Mouse (Mus musculus) kidney, adult 18-20 months (tissue): ENCODE measurements around the gene Robo3.

ENCODE experiments used
- DNase-seq: peaks from one replicate; pipeline ENCODE4 v3.0.0; 2021

Robo3 gene

GRCm38 (mm10) chr9:37432720-37433421 lies at the start of gene Robo3:
TSS of gene Robo3 (minus strand) at chr9:37433246.
- DNase-seq, result peak; percentile 25

- no peak for DNase-seq
Observed at GRCm38 (mm10) chr9:37474923-37475322, 41.9 kb upstream of the Robo3 start.

GRCm38 (mm10) chr9:37473611-37474125 lies 40.6 kb upstream of the Robo3 start:
- no peak for DNase-seq

- peak; percentile 43 for DNase-seq
Observed at GRCm38 (mm10) chr9:37462764-37463163, 29.7 kb upstream of the Robo3 start.

- DNase-seq, result no peak
Observed at GRCm38 (mm10) chr9:37461571-37461970, 28.5 kb upstream of the Robo3 start.

GRCm38 (mm10) chr9:37460961-37461340 lies 27.9 kb upstream of the Robo3 start:
- DNase-seq, result no peak

- DNase-seq, result peak; percentile 41
Observed at GRCm38 (mm10) chr9:37460043-37460960, 27.3 kb upstream of the Robo3 start.

GRCm38 (mm10) chr9:37459665-37460042 lies 26.6 kb upstream of the Robo3 start:
- DNase-seq, result no peak

GRCm38 (mm10) chr9:37457151-37457550 lies 24.1 kb upstream of the Robo3 start:
- DNase-seq, result no peak

GRCm38 (mm10) chr9:37456481-37456910 lies 23.4 kb upstream of the Robo3 start:
- no peak for DNase-seq

- DNase-seq, result no peak
Observed at GRCm38 (mm10) chr9:37455868-37456267, 22.8 kb upstream of the Robo3 start.

GRCm38 (mm10) chr9:37454991-37455390 lies 21.9 kb upstream of the Robo3 start:
- DNase-seq, result no peak

GRCm38 (mm10) chr9:37454011-37454492 lies 21.0 kb upstream of the Robo3 start:
- no peak for DNase-seq

- no peak for DNase-seq
Observed at GRCm38 (mm10) chr9:37453328-37453727, 20.3 kb upstream of the Robo3 start.

- no peak for DNase-seq
Observed at GRCm38 (mm10) chr9:37452401-37452800, 19.4 kb upstream of the Robo3 start.

- no peak for DNase-seq
Observed at GRCm38 (mm10) chr9:37437772-37438735, 5.0 kb upstream of the Robo3 start.

- no peak for DNase-seq
Observed at GRCm38 (mm10) chr9:37435616-37436015, 2.6 kb upstream of the Robo3 start.

GRCm38 (mm10) chr9:37434932-37435331 lies 1.9 kb upstream of the Robo3 start:
- no peak for DNase-seq

- DNase-seq, result peak; percentile 47
Observed at GRCm38 (mm10) chr9:37433823-37434560, 946 bp upstream of the Robo3 start.

- DNase-seq, result peak; percentile 79
Observed at GRCm38 (mm10) chr9:37432026-37432666, 900 bp downstream of the Robo3 start.

GRCm38 (mm10) chr9:37430582-37430981 lies 2.5 kb downstream of the Robo3 start:
- peak; percentile 90 for DNase-seq
